Mouse (Mus musculus) liver, postnatal 0 days (tissue): ENCODE data around the gene Snrnp48.

Source experiments
- CTCF ChIP-seq: sonication (generic); IDR thresholded peaks from 2 replicates; pipeline ENCODE4 v1.5.1; 2016; ENCODE audit warnings: antibody characterized with exemption, low read depth
- EP300 ChIP-seq: IDR thresholded peaks from 2 replicates; pipeline ENCODE4 v1.6.1; 2016; ENCODE audit warnings: antibody characterized with exemption, low read depth, mild to moderate bottlenecking

DNA sequence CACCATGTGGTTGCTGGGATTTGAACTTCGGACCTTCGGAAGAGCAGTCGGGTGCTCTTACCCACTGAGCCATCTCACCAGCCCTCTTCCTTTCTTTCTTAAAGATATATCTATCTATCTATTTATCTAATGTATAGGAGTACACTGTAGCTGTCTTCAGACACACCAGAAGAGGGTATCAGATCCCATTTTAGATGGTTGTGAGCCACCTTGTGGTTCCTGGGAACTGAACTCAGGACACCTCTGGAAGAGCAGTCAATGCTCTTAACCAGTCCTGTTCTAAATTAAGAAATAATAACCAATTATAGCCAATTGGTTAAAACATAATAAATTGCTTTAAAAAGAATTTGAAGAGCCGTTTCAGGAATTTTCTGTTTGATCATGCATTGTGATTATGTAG, 567 bp upstream of the Snrnp48 start:
- TF ChIP-seq CTCF = no peak
- no peak for TF ChIP-seq EP300
